Mouse (Mus musculus) olfactory bulb, adult 2 months (tissue): ENCODE results near the gene 1700028J19Rik. TPM values are rescaled to one million over a fixed set of nuclear protein-coding genes. Genes with fewer than 3 reads are reported as not detected.

Source experiments
- H3K27ac ChIP-seq: fragments of 200-500 bp; 2 replicates; pipeline ENCODE4 v1.5.1; 2012; ENCODE audit warnings: low read depth, low read length; ENCODE audit not compliant: insufficient read depth
- H3K4me1 ChIP-seq: fragments of 200-500 bp; 2 replicates; pipeline ENCODE4 v1.6.1; 2012; ENCODE audit warnings: low read length; ENCODE audit not compliant: control insufficient read depth, insufficient read depth
- H3K4me3 ChIP-seq: fragments of 200-500 bp; 2 replicates; pipeline ENCODE4 v1.5.1; 2012; ENCODE audit warnings: mild to moderate bottlenecking, low read depth, low read length, moderate library complexity; ENCODE audit not compliant: insufficient read depth
- CTCF ChIP-seq: fragments of 200-500 bp; IDR thresholded peaks from 2 replicates; pipeline ENCODE4 v1.5.1; 2012; ENCODE audit warnings: low read depth, mild to moderate bottlenecking, low read length, moderate library complexity; ENCODE audit not compliant: insufficient read depth
- POLR2A ChIP-seq: fragments of 200-500 bp; IDR thresholded peaks from 2 replicates; pipeline ENCODE4 v1.6.1; 2012; ENCODE audit warnings: mild to moderate bottlenecking, low read depth, low read length, moderate library complexity; ENCODE audit not compliant: insufficient read depth
- WGBS: fragments of 180-500 bp; shearing (Covaris S2); methylation state at CpG from one replicate; pipeline ENCODE4 v1.1.7; 2018; 5-methylcytosine and 5-hydroxymethylcytosine counted together
- polyA plus RNA-seq: library from polyadenylated mRNA; stranded (reverse); fragments of >200 nt; gene quantifications from 2 replicates; pipeline ENCODE4 v1.2.4, GENCODE M21; 2012; ENCODE audit warnings: low replicate concordance; ENCODE audit not compliant: missing spikeins, insufficient read depth, insufficient read length

1700028J19Rik gene
- polyA plus RNA-seq: not detected in 2 replicates

DNA sequence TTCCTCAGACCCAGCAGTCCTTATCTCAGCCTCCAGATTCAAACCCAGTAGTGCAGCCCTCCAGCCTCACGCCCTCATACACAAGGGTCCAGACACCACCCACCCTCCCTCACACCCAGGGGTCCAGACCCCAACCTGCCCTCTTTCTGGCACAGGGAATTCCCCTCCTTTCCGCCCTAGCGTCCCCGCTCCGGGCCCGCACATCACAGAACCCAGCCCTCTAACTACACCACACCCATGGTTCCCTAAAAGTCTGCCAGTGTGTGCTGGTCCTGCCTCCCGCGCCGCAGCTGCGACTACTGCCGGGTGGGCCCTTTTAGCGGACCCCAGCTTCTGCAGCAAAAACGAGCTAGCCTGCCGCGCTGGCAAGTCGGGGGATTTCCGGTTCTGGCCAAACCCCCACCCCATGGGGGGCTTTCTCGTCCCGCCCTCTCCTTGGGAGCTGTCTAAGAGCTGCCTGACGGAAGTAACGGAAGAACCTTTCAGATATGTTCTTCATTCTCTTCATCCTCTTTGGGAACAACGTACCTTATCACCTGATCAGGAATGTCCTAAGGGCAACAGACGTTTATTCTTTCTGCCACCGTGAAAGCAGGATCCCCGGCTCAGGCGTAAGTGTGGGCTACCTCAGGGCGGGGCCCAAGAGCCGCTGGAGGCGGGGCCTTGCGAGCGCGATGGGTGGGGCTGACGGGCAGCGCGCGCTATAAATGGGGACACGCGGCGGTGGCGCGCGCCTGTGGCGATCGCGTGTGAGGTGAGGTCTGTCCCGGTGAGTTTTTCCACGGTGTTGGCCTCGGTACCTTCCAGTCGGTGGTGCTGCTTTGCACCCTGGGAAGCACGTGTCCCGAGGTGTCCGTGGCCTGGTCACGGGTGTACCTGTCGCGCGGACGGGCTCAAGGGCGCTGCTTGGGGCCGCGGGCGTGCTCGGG is at the start of gene 1700028J19Rik, which contains the start of gene 2410002F23Rik:
TSS of gene 1700028J19Rik (minus strand) at position 641 of the 929 bp plus-strand sequence.
TSS of gene 2410002F23Rik (plus strand) at position 668 of the 929 bp plus-strand sequence.
- H3K27ac ChIP-seq: peak within 1 kb of the TSS; percentile 91
- TF ChIP-seq POLR2A (peak; percentile 98), CTCF (peak; percentile 8; the same call in 1 of the 2 replicates)
- H3K4me3 ChIP-seq: peak within 1 kb of the TSS; percentile 95
- H3K4me1 ChIP-seq: peaks cover 3% of the 10 kb centered on the region; the same call in 1 of the 2 replicates
- under 1% methylated on average over 62 of the region's 62 CpGs for WGBS

DNA sequence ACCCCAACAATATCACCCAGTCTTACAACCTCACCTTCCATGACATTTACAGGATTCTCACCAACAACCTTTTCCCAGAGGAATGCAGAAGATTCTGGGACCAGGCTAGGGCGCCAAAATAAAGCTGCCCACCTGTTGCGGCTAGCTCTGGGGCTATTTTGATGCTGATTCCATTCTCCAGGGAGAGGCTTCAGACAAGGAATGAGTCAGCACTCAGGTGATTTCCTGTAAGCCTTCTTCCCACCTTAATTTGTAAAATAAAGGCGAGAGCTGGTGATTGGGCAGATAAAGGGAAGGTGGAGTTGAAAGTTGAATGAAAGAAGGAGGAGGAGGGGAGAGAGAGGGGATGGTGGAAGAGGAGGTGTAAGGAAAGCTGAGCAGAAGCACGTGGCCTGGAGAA is 44.9 kb upstream of the 1700028J19Rik start:
- Histone ChIP-seq H3K4me1 (no peaks in the 10 kb centered on the region), H3K27ac (no peak overlapping the region), H3K4me3 (no peak overlapping the region)
- WGBS: 58% methylated on average over 4 of the region's 4 CpGs
- no peak for TF ChIP-seq POLR2A

DNA sequence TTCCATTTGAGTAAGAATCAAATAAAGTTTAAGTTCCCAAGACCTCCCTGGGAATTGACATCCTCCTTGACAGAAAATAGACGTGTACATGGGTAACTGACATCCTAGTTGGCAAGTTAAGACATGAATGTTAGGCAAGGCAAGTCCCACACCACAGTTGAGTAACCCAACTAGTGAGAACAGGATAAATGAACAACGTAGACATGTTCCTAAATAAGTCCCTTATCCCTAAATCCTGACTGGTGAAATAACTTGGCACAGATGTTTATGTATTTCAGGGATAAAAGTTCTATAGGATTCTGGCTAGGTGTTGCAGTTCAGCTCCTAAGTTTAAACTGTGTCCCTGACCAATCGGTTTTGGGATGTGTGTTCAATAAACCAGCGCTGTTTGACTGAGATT is 44.5 kb upstream of the 1700028J19Rik start:
- 80% methylated on average over 4 of the region's 4 CpGs for WGBS
- Histone ChIP-seq H3K27ac (no peak overlapping the region), H3K4me3 (no peak overlapping the region), H3K4me1 (no peaks in the 10 kb centered on the region)
- TF ChIP-seq POLR2A (no peak), CTCF (no peak)

DNA sequence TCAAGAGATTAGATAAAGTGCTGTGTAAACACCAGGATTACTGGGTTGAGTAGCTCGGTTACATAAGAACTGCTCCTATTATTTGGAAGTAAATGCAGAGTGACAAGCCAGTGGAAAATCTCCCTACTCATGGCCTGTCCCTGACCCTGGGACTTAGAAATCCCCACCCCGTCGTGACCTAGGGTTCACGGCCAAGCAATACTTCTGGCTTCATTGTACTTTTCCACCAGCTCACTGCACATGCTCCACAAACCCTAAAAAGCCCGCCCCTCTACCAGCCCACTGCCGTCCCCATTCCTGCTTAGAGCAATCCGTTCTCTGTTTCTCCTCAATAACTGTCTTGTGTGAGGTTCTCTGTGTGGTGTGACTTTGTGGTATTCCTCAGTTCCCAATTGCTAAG is 41.3 kb upstream of the 1700028J19Rik start:
- Histone ChIP-seq H3K27ac (no peak overlapping the region), H3K4me3 (no peak overlapping the region), H3K4me1 (no peaks in the 10 kb centered on the region)
- TF ChIP-seq CTCF (no peak), POLR2A (no peak)
- WGBS: 83% methylated on average over 7 of the region's 7 CpGs

DNA sequence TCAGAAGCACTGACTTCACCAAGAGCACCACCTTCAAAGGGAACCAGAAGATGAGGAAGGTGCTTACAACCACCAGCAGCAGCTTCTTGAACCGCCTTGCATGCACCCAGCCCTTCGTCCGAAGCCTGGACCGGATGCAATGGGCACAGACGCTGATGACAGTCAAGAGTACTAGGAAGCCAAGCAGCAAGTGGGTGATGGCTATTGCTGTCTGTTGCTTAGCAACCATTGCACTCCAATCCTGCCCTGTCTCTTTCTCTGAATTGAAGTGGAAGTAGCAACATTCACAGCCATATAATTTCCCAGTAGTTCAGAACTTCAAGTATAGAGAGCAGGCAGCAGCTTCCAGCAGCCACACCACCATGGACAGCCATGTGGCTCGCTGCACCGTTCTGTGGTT is 35.1 kb upstream of the 1700028J19Rik start:
- H3K4me1 ChIP-seq: peaks cover 9% of the 10 kb centered on the region
- H3K4me3 ChIP-seq: no peak overlapping the region
- H3K27ac ChIP-seq: 0 out of 2 replicates have a peak overlapping the region, but pooled peaks have one; percentile 1
- TF ChIP-seq POLR2A (no peak), CTCF (no peak)
- 46% methylated on average over 7 of the region's 7 CpGs for WGBS

DNA sequence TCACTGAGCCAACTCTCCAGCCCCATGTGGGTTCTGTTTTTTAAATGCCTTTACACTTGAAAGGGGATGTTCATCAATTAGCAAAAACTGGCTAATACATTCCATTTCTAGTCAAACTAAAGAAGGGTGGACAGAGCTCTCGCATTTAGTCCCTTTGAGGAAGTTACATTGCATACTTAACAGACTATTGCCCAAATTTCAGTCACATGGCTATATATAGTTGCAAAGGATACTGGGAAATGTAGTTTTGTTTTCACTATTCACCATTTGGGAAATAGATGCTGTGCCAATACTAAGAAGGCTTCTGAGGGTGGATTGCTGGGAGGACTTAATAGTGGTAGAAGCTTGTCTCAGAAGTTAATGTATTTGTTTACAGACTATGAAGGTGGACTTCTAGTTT is 34.5 kb upstream of the 1700028J19Rik start:
- Histone ChIP-seq H3K4me1 (peaks cover 9% of the 10 kb centered on the region), H3K4me3 (no peak overlapping the region), H3K27ac (no peak overlapping the region)
- 47% methylated on average over 1 of the region's 1 CpGs for WGBS
- no peak for TF ChIP-seq POLR2A
- TF ChIP-seq CTCF: no peak

DNA sequence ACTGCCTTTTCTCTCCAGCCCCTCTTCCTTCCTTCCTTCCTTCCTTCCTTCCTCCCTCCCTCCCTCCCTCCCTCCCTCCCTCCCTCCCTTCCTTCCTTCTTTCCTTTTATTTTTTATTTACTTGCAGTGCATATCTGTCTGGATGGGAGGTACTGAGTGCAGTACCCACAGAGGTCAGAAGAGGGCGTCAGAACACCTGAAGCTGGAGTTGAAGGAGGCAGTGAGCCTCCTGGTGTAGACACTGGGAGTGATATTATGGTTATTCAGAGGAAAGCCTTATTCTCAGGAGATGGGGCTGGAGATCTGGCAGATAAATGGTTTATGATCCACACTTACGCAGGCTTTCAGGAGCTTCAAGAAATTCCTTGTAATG is 30.7 kb upstream of the 1700028J19Rik start:
- no peak for TF ChIP-seq CTCF
- no peak for TF ChIP-seq POLR2A
- peaks cover 9% of the 10 kb centered on the region for H3K4me1 ChIP-seq
- no peak overlapping the region for H3K27ac ChIP-seq
- H3K4me3 ChIP-seq: no peak overlapping the region
- WGBS: 47% methylated on average over 2 of the region's 2 CpGs

DNA sequence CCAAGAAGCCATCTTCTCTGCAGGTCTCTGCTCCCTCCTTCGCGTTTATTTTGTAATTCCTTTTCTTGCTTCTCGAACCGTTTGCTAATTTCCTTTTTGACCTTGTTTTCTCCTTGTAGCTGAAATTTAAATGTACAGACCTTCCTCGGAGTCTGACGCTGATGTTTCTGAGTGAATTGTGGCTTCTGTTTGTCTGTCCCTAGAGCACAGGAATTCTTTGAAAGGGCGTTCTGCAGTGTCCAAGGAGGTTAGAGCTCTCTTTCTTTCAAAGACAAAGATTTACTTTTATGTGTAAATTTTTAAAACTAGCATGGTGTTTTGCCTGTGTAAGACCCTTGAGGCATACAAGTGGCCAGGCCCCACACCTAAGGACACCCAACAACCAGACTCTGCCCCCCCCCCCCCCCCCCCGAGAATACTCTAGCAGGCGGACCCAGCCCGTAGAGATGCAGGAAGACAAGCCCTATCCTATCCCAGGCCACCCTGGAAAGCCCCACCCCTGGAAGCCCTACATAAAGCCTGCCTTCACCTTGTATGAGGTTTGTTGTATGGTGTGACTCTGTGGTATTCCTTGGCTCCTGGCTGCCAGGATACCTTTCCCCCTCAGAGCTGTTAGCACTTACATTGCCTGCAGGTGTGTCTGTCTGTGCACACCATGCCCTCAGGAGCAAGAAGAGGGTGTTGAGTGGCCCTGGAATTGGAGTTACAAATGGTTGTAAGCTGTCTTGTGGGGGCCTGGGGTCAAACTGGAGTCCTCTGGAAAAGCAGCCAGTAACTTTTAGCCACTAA is 30.2 kb upstream of the 1700028J19Rik start:
- Histone ChIP-seq H3K27ac (no peak overlapping the region), H3K4me1 (peaks cover 4% of the 10 kb centered on the region), H3K4me3 (no peak overlapping the region)
- 63% methylated on average over 10 of the region's 10 CpGs for WGBS
- no peak for TF ChIP-seq CTCF
- no peak for TF ChIP-seq POLR2A

DNA sequence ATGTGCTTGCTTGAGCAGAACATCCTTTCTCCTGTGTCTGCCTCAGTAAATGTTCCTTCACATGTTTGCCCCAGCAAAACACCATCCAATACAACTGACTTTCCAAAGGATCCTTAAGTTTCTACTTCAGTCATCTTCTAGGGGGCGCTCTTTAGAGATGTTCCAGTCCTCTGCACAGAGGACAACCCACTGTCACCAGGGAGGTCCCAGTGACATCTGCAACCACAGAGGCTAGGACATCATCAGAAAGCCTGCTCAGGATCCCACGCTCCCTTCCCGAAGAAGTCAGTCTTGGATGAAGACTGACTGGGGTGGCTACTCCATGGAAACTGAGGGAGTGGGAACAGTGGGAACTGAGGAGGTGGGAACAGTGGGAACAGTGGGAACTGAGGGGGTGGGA is 29.1 kb upstream of the 1700028J19Rik start:
- no peak overlapping the region for H3K27ac ChIP-seq
- H3K4me1 ChIP-seq: no peaks in the 10 kb centered on the region
- WGBS: 76% methylated on average over 3 of the region's 3 CpGs
- TF ChIP-seq POLR2A: no peak
- no peak for TF ChIP-seq CTCF
- H3K4me3 ChIP-seq: no peak overlapping the region
